Mouse (Mus musculus): ENCODE data around the gene Islr. TPM values are rescaled to one million over a fixed set of nuclear protein-coding genes. Genes with fewer than 3 reads are reported as not detected.

Islr gene
- polyA plus RNA-seq, 1 experiment from 2014 or later: 4.9 TPM

GRCm38 (mm10) chr9:58133893-58134884 lies 69.9 kb downstream of the Islr start:
- Histone ChIP-seq H3K36me3 (no peaks in the 10 kb centered on the region), H3K27me3 (replicated peaks) (peaks cover 98% of the 10 kb centered on the region), H3K4me3 (no peak overlapping the region), H3K4me1 (no peaks in the 10 kb centered on the region), H3K4me2 (no peak overlapping the region), H3K27ac (no peak overlapping the region), H3K9ac (no peak overlapping the region), H3K9me3 (replicated peaks) (no peaks in the 10 kb centered on the region)
- WGBS (ENCODE audit: insufficient replicate concordance): 10% methylated on average over 16 of the region's 17 CpGs
- no peak for ATAC-seq

GRCm38 (mm10) chr9:58131735-58132134 lies 72.4 kb downstream of the Islr start:
- Histone ChIP-seq H3K4me2 (no peak overlapping the region), H3K4me1 (no peaks in the 10 kb centered on the region), H3K4me3 (no peak overlapping the region), H3K9ac (no peak overlapping the region), H3K36me3 (no peaks in the 10 kb centered on the region), H3K9me3 (replicated peaks) (no peaks in the 10 kb centered on the region), H3K27me3 (replicated peaks) (peaks cover 97% of the 10 kb centered on the region), H3K27ac (no peak overlapping the region)
- 42% methylated on average over 7 of the region's 7 CpGs for WGBS (ENCODE audit: insufficient replicate concordance)
- ATAC-seq: no peak

DNA sequence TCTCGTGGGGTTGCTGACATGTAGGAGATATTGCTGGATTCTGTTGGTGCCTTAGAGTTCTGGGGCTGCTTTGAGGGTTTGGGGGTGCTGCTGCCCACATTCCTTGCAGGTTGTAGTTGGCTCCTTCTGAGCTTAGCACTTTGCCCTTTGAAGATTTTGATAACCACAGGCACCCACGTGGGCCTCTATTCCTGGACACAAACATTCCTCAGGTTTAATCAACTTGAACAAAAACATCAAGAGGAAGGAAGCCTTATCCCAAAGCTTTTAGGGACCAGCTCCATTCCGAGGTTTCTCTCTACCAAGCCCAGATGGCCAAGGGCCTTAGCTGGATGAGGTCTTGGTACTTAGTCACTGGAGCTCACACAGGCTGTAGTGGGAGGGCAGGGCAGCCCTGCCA lies 73.2 kb downstream of the Islr start:
- no peaks in the 10 kb centered on the region for H3K36me3 ChIP-seq
- no peaks in the 10 kb centered on the region for H3K4me1 ChIP-seq
- no peaks in the 10 kb centered on the region for H3K9me3 ChIP-seq (replicated peaks)
- no peak overlapping the region for H3K4me3 ChIP-seq
- H3K27ac ChIP-seq: no peak overlapping the region
- peaks cover 89% of the 10 kb centered on the region for H3K27me3 ChIP-seq (replicated peaks)
- no peak overlapping the region for H3K4me2 ChIP-seq
- no peak overlapping the region for H3K9ac ChIP-seq
- WGBS (ENCODE audit: insufficient replicate concordance): 25% methylated on average over 3 of the region's 3 CpGs
- no peak for ATAC-seq

DNA sequence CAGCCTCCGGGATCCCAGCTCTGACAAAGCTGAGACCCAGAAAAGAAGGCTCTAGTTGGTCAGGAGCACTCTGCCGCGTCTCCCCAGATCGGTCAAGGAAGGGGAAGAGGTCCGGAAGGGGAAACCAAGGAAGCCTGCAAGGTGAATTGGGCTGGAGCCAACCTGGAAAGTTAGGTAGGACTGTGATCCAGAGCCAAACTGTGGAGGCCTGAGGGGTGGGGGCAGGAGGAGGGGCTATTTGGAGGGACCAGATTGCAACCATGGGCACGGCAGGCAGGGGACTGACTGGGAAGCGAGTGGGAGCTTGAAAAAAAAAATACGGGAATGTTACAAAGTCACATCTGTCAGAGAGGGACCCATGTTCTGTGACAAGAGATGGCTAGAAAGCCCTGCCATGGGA lies 74.6 kb downstream of the Islr start:
- 14% methylated on average over 8 of the region's 8 CpGs for WGBS (ENCODE audit: insufficient replicate concordance)
- Histone ChIP-seq H3K27ac (no peak overlapping the region), H3K27me3 (replicated peaks) (peaks cover 75% of the 10 kb centered on the region), H3K4me3 (no peak overlapping the region), H3K4me1 (no peaks in the 10 kb centered on the region), H3K9ac (no peak overlapping the region), H3K9me3 (replicated peaks) (no peaks in the 10 kb centered on the region), H3K36me3 (no peaks in the 10 kb centered on the region), H3K4me2 (no peak overlapping the region)
- no peak for ATAC-seq

DNA sequence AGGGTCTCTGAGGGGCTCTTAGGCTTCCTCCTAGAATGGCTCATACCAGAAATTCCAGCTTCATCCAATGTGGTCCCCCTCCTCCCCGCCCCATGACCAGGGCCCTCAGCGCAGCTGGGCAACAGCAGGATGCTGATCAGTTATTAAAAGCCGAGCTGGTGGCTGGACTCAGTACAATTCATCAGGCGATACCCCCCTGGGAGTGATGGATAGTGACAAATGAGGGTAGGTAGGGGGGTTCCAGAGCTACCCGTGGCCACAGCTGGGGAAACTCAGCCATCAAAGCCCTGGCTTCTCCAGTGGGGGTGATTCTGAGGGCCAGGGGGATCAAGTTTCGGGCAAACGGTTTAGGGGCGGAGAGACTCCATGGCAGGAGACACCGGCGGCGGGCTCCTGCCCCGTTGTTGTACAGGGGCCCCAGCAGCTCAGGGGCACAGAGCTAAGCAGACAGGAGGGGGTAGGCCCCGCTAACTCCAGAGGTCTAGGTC lies 75.1 kb downstream of the Islr start:
- Histone ChIP-seq H3K27ac (no peak overlapping the region), H3K27me3 (replicated peaks) (peaks cover 72% of the 10 kb centered on the region), H3K4me1 (no peaks in the 10 kb centered on the region), H3K9me3 (replicated peaks) (no peaks in the 10 kb centered on the region), H3K36me3 (no peaks in the 10 kb centered on the region), H3K4me3 (no peak overlapping the region), H3K4me2 (no peak overlapping the region), H3K9ac (no peak overlapping the region)
- WGBS (ENCODE audit: insufficient replicate concordance): 16% methylated on average over 13 of the region's 13 CpGs
- ATAC-seq: no peak

DNA sequence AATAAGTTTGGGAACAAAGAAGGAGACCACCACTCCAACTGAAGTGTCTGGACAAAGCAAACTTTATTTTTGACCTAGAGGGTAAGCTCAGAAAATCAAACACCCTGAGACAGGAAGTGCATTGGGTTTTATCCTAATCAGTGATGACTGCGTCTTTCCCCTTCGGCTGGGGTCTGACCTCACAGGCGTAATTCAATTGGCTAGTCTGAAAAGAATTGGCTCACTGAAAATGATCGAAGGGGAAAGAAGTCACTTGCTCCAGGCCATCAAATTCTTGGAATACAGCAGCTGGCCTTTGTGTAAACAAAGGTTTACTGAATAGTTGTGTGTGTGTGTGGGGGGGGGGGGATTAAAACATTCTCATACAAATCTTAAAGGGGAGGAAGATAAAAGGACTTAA lies 78.3 kb downstream of the Islr start:
- no peak overlapping the region for H3K27ac ChIP-seq
- peaks cover 54% of the 10 kb centered on the region for H3K27me3 ChIP-seq (replicated peaks)
- no peak overlapping the region for H3K9ac ChIP-seq
- WGBS (ENCODE audit: insufficient replicate concordance): 36% methylated on average over 4 of the region's 4 CpGs
- H3K4me2 ChIP-seq: no peak overlapping the region
- H3K4me3 ChIP-seq: no peak overlapping the region
- H3K36me3 ChIP-seq: no peaks in the 10 kb centered on the region
- no peaks in the 10 kb centered on the region for H3K9me3 ChIP-seq (replicated peaks)
- H3K4me1 ChIP-seq: no peaks in the 10 kb centered on the region
- no peak for ATAC-seq

GRCm38 (mm10) chr9:58125085-58125484 lies 79.0 kb downstream of the Islr start:
- no peak overlapping the region for H3K4me2 ChIP-seq
- H3K36me3 ChIP-seq: no peaks in the 10 kb centered on the region
- H3K4me1 ChIP-seq: no peaks in the 10 kb centered on the region
- H3K9ac ChIP-seq: no peak overlapping the region
- H3K9me3 ChIP-seq (replicated peaks): no peaks in the 10 kb centered on the region
- H3K27me3 ChIP-seq (replicated peaks): peaks cover 52% of the 10 kb centered on the region
- H3K4me3 ChIP-seq: no peak overlapping the region
- H3K27ac ChIP-seq: no peak overlapping the region
- 43% methylated on average over 3 of the region's 3 CpGs for WGBS (ENCODE audit: insufficient replicate concordance)
- ATAC-seq: no peak

DNA sequence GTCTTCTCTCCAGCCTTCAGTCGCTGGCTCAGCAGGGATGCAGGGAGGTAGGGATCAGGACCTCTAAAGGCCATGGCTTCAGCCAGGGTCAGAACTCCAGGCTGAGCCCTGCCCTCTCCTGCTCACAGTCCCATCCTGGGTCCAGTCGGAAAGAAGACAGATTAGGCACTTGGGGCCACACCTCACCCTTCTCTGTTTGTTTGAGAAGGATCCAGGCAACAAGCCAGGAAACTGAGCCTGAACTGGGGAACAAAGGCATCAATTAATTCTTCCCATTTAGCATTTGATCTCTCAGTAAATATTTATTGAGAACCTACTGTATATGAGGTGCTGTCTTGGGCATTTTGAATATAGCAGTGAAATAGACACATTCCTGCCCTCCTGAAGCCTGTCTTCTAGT lies 85.4 kb downstream of the Islr start, which contains the start of gene Ccdc33:
Ccdc33 (minus strand) TSS at position 153 of the 400 bp plus-strand sequence.
- Histone ChIP-seq H3K36me3 (no peaks in the 10 kb centered on the region), H3K9me3 (replicated peaks) (no peaks in the 10 kb centered on the region), H3K4me3 (no peak within 1 kb of the TSS), H3K9ac (no peak within 1 kb of the TSS), H3K4me2 (no peak within 1 kb of the TSS), H3K27me3 (replicated peaks) (peaks cover 72% of the 10 kb centered on the region), H3K27ac (no peak within 1 kb of the TSS), H3K4me1 (peaks cover 9% of the 10 kb centered on the region; the same call in 1 of the 2 replicates)
- WGBS (ENCODE audit: insufficient replicate concordance): 26% methylated on average over 2 of the region's 2 CpGs
- no peak for ATAC-seq

GRCm38 (mm10) chr9:58116024-58116651 lies 88.0 kb downstream of the Islr start:
- H3K4me3 ChIP-seq: no peak overlapping the region
- H3K27ac ChIP-seq: no peak overlapping the region
- 0 out of 2 replicates have a peak, but pooled peaks have one; percentile 18 for ATAC-seq
- peaks cover 86% of the 10 kb centered on the region for H3K27me3 ChIP-seq (replicated peaks)
- H3K4me1 ChIP-seq: peaks cover 20% of the 10 kb centered on the region
- no peak overlapping the region for H3K9ac ChIP-seq
- 23% methylated on average over 7 of the region's 7 CpGs for WGBS (ENCODE audit: insufficient replicate concordance)
- no peaks in the 10 kb centered on the region for H3K36me3 ChIP-seq
- no peaks in the 10 kb centered on the region for H3K9me3 ChIP-seq (replicated peaks)
- no peak overlapping the region for H3K4me2 ChIP-seq

- peaks cover 20% of the 10 kb centered on the region for H3K4me1 ChIP-seq
- no peaks in the 10 kb centered on the region for H3K9me3 ChIP-seq (replicated peaks)
- H3K27me3 ChIP-seq (replicated peaks): peaks cover 89% of the 10 kb centered on the region
- H3K36me3 ChIP-seq: no peaks in the 10 kb centered on the region
- no peak overlapping the region for H3K4me3 ChIP-seq
- H3K27ac ChIP-seq: no peak overlapping the region
- 15% methylated on average over 7 of the region's 7 CpGs for WGBS (ENCODE audit: insufficient replicate concordance)
- no peak overlapping the region for H3K9ac ChIP-seq
- no peak for ATAC-seq
- no peak overlapping the region for H3K4me2 ChIP-seq
Observed at GRCm38 (mm10) chr9:58115297-58115925, 88.7 kb downstream of the Islr start.

- H3K9me3 ChIP-seq (replicated peaks): no peaks in the 10 kb centered on the region
- no peak overlapping the region for H3K27ac ChIP-seq
- 7% methylated on average over 9 of the region's 9 CpGs for WGBS (ENCODE audit: insufficient replicate concordance)
- peaks cover 20% of the 10 kb centered on the region for H3K4me1 ChIP-seq
- no peak overlapping the region for H3K4me3 ChIP-seq
- H3K36me3 ChIP-seq: no peaks in the 10 kb centered on the region
- no peak overlapping the region for H3K4me2 ChIP-seq
- ATAC-seq: no peak
- no peak overlapping the region for H3K9ac ChIP-seq
- H3K27me3 ChIP-seq (replicated peaks): peaks cover 91% of the 10 kb centered on the region
Observed at GRCm38 (mm10) chr9:58114019-58114418, 90.1 kb downstream of the Islr start.

All from liver, embryonic 12.5 days (tissue).